Mouse (Mus musculus) lung, adult 2 months (tissue): ENCODE data around the gene Ckap5.

ENCODE experiments used
- CTCF ChIP-seq: fragments of 200-500 bp; IDR thresholded peaks from 2 replicates; pipeline ENCODE4 v1.5.1; 2011; ENCODE audit warnings: mild to moderate bottlenecking, low read length, control low read depth; ENCODE audit not compliant: insufficient read depth
- POLR2A ChIP-seq: fragments of 200-500 bp; IDR thresholded peaks from 2 replicates; pipeline ENCODE4 v1.6.1; 2011; ENCODE audit warnings: low read depth, mild to moderate bottlenecking, control low read depth, low read length, borderline replicate concordance; ENCODE audit errors: extremely low read depth

GRCm38 (mm10) chr2:91652863-91653262, 126.3 kb downstream of the Ckap5 start:
- TF ChIP-seq CTCF = no peak
- no peak for TF ChIP-seq POLR2A
